Mouse (Mus musculus) megakaryocyte-erythroid progenitor cell, adult 5-6 weeks (primary cell): Measurements from ENCODE around the gene Slc16a2. TPM values are rescaled to one million over a fixed set of nuclear protein-coding genes. Genes with fewer than 3 reads are reported as not detected.
"Not testable (repeated sequence)": the region's sequence is repeated elsewhere in the genome, so short reads cannot be mapped to it uniquely, and the experiment has no call there.

ENCODE experiments used
- ATAC-seq: replicated peaks from 2 replicates; pipeline ENCODE4 v1.8.0; 2016; ENCODE audit warnings: mild to moderate bottlenecking, inconsistent platforms; ENCODE audit not compliant: severe bottlenecking, poor library complexity, low FRiP score, low TSS enrichment
- total RNA-seq, 2 experiments: library from RNA; stranded (forward) in 1 of 2; stranded (reverse) in 1 of 2; fragments of 200-1000, 215-1000 nt in 1 of 2; fragments of >200 nt in 1 of 2; fragmentation: Nextera tagmentation in 1 of 2; gene quantifications; 2 replicates each; pipeline ENCODE4 v1.2.3; 2014 to 2017

Gene Slc16a2
- total RNA-seq, 2 experiments from 2014 or later, result 0.05 TPM; not detected in 1

- no peak for ATAC-seq
Observed at GRCm38 (mm10) chrX:103670245-103670644, 151.5 kb downstream of the Slc16a2 start.

GRCm38 (mm10) chrX:103664445-103664844 lies 157.3 kb downstream of the Slc16a2 start:
- ATAC-seq, result not testable (repeated sequence)

- no peak for ATAC-seq
Observed at GRCm38 (mm10) chrX:103658985-103659384, 162.8 kb downstream of the Slc16a2 start.

- no peak for ATAC-seq
Observed at GRCm38 (mm10) chrX:103653021-103653420, 168.8 kb downstream of the Slc16a2 start.

DNA sequence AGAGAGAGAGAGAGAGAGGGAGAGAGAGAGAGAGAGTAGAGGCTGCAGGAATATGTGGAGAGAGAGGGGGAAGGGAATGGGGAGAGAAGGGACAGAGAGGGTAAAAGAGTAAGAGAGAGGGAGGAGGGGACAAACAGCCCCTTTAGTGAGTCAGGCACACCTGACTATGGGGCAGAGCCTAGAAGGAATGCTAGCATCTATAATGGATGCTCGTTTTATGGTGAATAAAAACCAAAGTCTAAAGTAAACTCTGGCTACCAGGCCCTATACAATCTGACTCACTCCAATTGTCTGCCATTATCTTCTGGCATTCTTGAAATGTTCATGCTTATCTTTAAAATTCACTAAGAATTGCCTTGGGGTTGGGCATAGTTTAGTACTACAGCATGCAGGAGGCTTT lies 169.7 kb downstream of the Slc16a2 start:
- no peak for ATAC-seq

Other genes with a start within 250 kb of the Slc16a2 start
- gene Zcchc13, start 191.4 kb downstream of the Slc16a2 start, total RNA-seq (2014; fragmentation: Nextera tagmentation), result not detected in 2 replicates
- gene Zcchc13, start 191.4 kb downstream of the Slc16a2 start, total RNA-seq (2017), result not detected in 2 replicates
- gene Rlim, start 159.3 kb upstream of the Slc16a2 start, total RNA-seq (2014; fragmentation: Nextera tagmentation), result 41.1 and 47.8 TPM in 2 replicates
- gene Rlim, start 159.3 kb upstream of the Slc16a2 start, total RNA-seq (2017), result 108 and 121 TPM in 2 replicates